Mouse (Mus musculus): ENCODE results near the gene Psme4. TPM values are rescaled to one million over a fixed set of nuclear protein-coding genes. Genes with fewer than 3 reads are reported as not detected.

Psme4 gene
- total RNA-seq, 2 experiments from 2014 or later: 138 to 169 TPM

GRCm38 (mm10) chr11:30928498-30928897 is 157.0 kb downstream of the Psme4 start:
- intact Hi-C loops (cut with DNase I): no loop called here

More at GRCm38 (mm10) chr11:30928498-30928897, 157.0 kb downstream of the Psme4 start:
- DNase-seq: no peak

Other genes starting within 250 kb of the Psme4 start
- 10 to 100 TPM; 62.3 to 66.1 TPM for gene Acyp2, start 122.1 kb upstream of the Psme4 start, total RNA-seq (2021)
- gene Gpr75, start 113.6 kb downstream of the Psme4 start, total RNA-seq (2021): under 1 TPM; 0.12 to 0.14 TPM
- 1 to 10 TPM; 7.6 to 8.5 TPM for gene Asb3, start 113.7 kb downstream of the Psme4 start, total RNA-seq (2021)
- gene Erlec1, start 182.6 kb downstream of the Psme4 start, total RNA-seq (2021): 10 to 100 TPM; 36.4 to 42.0 TPM
- 10 to 100 TPM; 17.9 to 21.6 TPM for gene Chac2, start 214.6 kb downstream of the Psme4 start, total RNA-seq (2021)

Measured in heart, postnatal 14 days (tissue).